Mouse (Mus musculus) kidney, embryonic 14.5 days (tissue): ENCODE measurements at regions not wholly inside any gene's neighbourhood (a gene's known extent, or its start where the extent isn't known, plus 50 kb on each side); places are given as distances from the start of the nearest gene placed in this dataset.

Source experiments
- ATAC-seq: fragments of 200-750 bp; cut with Nextera tagmentation; 2 replicates; pipeline ENCODE4 v1.8.0; 2017; ENCODE audit warnings: moderate number of reproducible peaks, mild to moderate bottlenecking, moderate TSS enrichment, moderate library complexity; ENCODE audit not compliant: low FRiP score, low TSS enrichment
- H3K27ac ChIP-seq: fragments of 300-500 bp; sonication (generic); 2 replicates; pipeline ENCODE4 v1.5.1; 2014; ENCODE audit warnings: low read depth, mild to moderate bottlenecking, low read length, moderate library complexity, mixed read lengths
- H3K27me3 ChIP-seq: fragments of 300-500 bp; sonication (generic); 2 replicates; pipeline ENCODE4 v1.6.1; 2014; ENCODE audit warnings: mild to moderate bottlenecking, low read length; ENCODE audit not compliant: control insufficient read depth, insufficient read depth
- H3K36me3 ChIP-seq: fragments of 300-500 bp; sonication (generic); 2 replicates; pipeline ENCODE4 v1.6.1; 2014; ENCODE audit warnings: low read length, mixed read lengths; ENCODE audit not compliant: control insufficient read depth, insufficient read depth
- H3K4me1 ChIP-seq: fragments of 300-500 bp; sonication (generic); 2 replicates; pipeline ENCODE4 v1.6.1; 2014; ENCODE audit warnings: low read length, mixed read lengths; ENCODE audit not compliant: control insufficient read depth, insufficient read depth
- H3K4me2 ChIP-seq: fragments of 300-500 bp; sonication (generic); replicated peaks from 2 replicates; pipeline ENCODE4 v1.6.1; 2014; ENCODE audit warnings: low read depth, mild to moderate bottlenecking, low read length
- H3K4me3 ChIP-seq: fragments of 300-500 bp; sonication (generic); 2 replicates; pipeline ENCODE4 v1.5.1; 2014; ENCODE audit warnings: mild to moderate bottlenecking, low read length
- H3K9ac ChIP-seq: fragments of 300-500 bp; sonication (generic); 2 replicates; pipeline ENCODE4 v1.6.1; 2014; ENCODE audit warnings: low read depth, mild to moderate bottlenecking, low read length, moderate library complexity
- H3K9me3 ChIP-seq: fragments of 300-500 bp; sonication (generic); 2 replicates; pipeline ENCODE4 v1.6.1; 2016; ENCODE audit warnings: low read length; ENCODE audit not compliant: control insufficient read depth
- WGBS: fragments of 180-500 bp; shearing (Covaris S2); extraction: QIAGEN DNeasy Blood & Tissue Kit; methylation state at CpG from one replicate; pipeline ENCODE4 v1.1.7; 2014; 5-methylcytosine and 5-hydroxymethylcytosine counted together

DNA sequence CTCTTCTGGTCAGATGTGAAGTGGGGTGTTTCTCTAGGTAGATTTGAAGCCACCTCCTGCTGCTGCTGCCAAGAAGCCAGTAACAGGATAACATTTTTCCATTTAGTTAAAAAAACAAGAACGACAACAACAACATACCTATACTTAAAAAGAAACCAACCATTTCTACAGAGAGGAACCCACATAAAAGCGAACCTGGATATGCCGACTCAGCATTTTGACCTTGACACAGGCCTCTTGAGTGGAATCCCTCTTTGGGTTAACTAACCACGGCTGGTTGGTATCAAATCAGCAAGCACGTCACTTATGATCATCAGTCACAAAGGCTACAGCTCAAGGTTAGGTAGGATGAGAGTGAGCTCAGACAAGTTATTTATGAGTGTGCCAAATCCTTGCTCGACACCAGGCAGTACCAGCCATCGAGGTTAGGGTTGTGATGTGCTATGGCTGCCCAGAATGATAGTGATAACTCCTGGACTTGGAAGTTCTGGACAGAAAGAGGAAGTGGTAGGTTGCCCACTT is 269.7 kb downstream of the Cbln1 start:
- WGBS, result 69% methylated on average over 7 of the region's 7 CpGs
- Histone ChIP-seq H3K36me3 (no peaks in the 10 kb centered on the region), H3K4me1 (peaks cover 30% of the 10 kb centered on the region), H3K9me3 (no peaks in the 10 kb centered on the region), H3K4me2 (no peak overlapping the region), H3K9ac (no peak overlapping the region), H3K27me3 (no peaks in the 10 kb centered on the region), H3K4me3 (no peak overlapping the region), H3K27ac (no peak overlapping the region)
- ATAC-seq, result no peak

DNA sequence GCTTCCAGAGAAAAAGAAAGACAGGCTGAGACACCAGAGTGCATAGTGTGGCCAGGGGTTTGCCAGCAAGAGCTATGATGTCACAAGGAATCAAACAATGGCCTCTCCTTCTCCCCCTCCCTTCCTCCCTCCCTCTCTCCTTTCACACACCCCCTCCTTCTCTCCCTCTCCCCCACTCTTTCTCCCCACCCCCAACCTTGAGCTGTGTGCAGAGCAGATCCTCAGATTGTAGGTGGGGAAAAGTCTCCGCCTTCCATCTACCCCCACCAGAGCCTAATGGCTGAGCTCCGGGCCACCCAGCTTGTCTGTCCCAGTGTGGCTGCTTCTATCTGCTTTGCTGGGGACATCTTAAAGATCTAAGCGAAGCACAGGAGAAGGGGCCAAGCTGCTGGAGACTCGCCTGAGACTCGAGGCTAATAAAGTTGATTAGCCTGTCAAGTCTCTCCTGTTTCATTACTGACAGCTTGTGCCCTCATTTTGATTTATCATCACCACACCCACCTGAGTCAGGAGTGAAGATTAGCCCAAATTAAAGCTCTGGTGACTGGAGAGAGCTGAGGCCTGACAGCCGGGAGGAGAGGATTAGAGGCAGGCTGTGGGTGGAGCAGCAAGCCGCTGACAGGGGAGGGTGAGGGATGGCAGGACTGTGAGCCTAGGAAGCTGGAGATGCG is 272.8 kb downstream of the Cbln1 start:
- Histone ChIP-seq H3K9me3 (no peaks in the 10 kb centered on the region), H3K4me2 (no peak overlapping the region; the same call in 1 of the 2 replicates), H3K4me1 (peaks cover 33% of the 10 kb centered on the region), H3K27ac (no peak overlapping the region), H3K36me3 (no peaks in the 10 kb centered on the region), H3K9ac (no peak overlapping the region), H3K4me3 (no peak overlapping the region), H3K27me3 (no peaks in the 10 kb centered on the region)
- WGBS, result 3% methylated on average over 8 of the region's 8 CpGs
- peak; percentile 91 for ATAC-seq

- Histone ChIP-seq H3K27me3 (no peaks in the 10 kb centered on the region), H3K27ac (no peak overlapping the region), H3K4me3 (no peak overlapping the region), H3K9ac (no peak overlapping the region), H3K4me1 (peaks cover 33% of the 10 kb centered on the region), H3K36me3 (no peaks in the 10 kb centered on the region), H3K4me2 (no peak overlapping the region), H3K9me3 (no peaks in the 10 kb centered on the region)
- no peak for ATAC-seq
- WGBS, result 25% methylated on average over 8 of the region's 8 CpGs
These were observed 274.4 kb downstream of the Cbln1 start for GRCm38 (mm10) chr8:87197867-87198536.

- H3K36me3 ChIP-seq, result no peaks in the 10 kb centered on the region
- no peak overlapping the region for H3K27ac ChIP-seq
- no peak overlapping the region for H3K4me2 ChIP-seq
- ATAC-seq, result no peak
- WGBS, result 51% methylated on average over 5 of the region's 5 CpGs
- H3K4me3 ChIP-seq, result no peak overlapping the region
- no peaks in the 10 kb centered on the region for H3K9me3 ChIP-seq
- no peak overlapping the region for H3K9ac ChIP-seq
- no peaks in the 10 kb centered on the region for H3K27me3 ChIP-seq
- H3K4me1 ChIP-seq, result peaks cover 33% of the 10 kb centered on the region
These were observed 275.4 kb downstream of the Cbln1 start for GRCm38 (mm10) chr8:87197000-87197399.

- 16% methylated on average over 5 of the region's 5 CpGs for WGBS
- Histone ChIP-seq H3K4me2 (no peak overlapping the region), H3K9ac (no peak overlapping the region), H3K4me1 (peaks cover 33% of the 10 kb centered on the region), H3K9me3 (no peaks in the 10 kb centered on the region), H3K27ac (no peak overlapping the region), H3K27me3 (no peaks in the 10 kb centered on the region), H3K4me3 (no peak overlapping the region), H3K36me3 (no peaks in the 10 kb centered on the region)
- no peak for ATAC-seq
These were observed 276.4 kb downstream of the Cbln1 start for GRCm38 (mm10) chr8:87196050-87196449.

DNA sequence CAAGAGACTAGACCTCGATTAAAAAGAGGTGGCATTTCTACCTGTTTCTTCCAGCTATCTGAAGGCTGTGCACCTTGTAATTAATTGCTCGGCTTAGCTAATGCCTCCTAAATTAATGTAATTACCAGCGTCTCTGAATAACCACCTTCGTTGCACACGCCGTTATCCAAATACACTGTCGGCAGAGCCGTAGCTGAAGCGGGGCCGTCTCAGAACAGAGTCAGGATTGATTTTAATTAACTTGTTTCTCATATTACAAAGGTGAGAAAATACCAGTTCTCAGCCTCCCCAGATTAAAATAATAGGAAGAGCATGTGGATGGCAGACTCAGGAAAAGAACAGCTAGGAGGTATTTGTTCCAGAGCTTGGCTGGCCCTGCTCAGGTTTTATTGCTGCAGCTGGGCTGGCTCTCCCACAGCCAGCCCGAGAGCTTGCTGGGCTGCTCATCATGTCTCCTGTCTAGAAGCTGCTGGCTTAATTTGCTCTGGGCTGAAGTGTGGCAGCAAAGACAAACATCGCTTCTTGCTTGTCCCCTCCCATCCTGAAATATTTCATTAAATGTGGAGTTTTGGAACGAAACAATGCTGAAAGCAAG is 282.5 kb downstream of the Cbln1 start:
- Histone ChIP-seq H3K9me3 (no peaks in the 10 kb centered on the region), H3K9ac (no peak overlapping the region), H3K27me3 (no peaks in the 10 kb centered on the region), H3K36me3 (no peaks in the 10 kb centered on the region), H3K4me1 (0 out of 2 replicates have a peak, but pooled peaks cover 2% of the 10 kb centered on the region), H3K4me2 (no peak overlapping the region), H3K4me3 (no peak overlapping the region), H3K27ac (no peak overlapping the region; the same call in 1 of the 2 replicates)
- ATAC-seq, result peak; percentile 89
- WGBS, result 28% methylated on average over 13 of the region's 13 CpGs

GRCm38 (mm10) chr8:87182888-87183287 is 289.5 kb downstream of the Cbln1 start:
- WGBS, result 39% methylated on average over 4 of the region's 4 CpGs
- Histone ChIP-seq H3K9ac (no peak overlapping the region), H3K4me1 (no peaks in the 10 kb centered on the region), H3K27me3 (no peaks in the 10 kb centered on the region), H3K4me2 (no peak overlapping the region), H3K9me3 (no peaks in the 10 kb centered on the region), H3K36me3 (no peaks in the 10 kb centered on the region), H3K27ac (no peak overlapping the region), H3K4me3 (no peak overlapping the region)
- ATAC-seq, result no peak

DNA sequence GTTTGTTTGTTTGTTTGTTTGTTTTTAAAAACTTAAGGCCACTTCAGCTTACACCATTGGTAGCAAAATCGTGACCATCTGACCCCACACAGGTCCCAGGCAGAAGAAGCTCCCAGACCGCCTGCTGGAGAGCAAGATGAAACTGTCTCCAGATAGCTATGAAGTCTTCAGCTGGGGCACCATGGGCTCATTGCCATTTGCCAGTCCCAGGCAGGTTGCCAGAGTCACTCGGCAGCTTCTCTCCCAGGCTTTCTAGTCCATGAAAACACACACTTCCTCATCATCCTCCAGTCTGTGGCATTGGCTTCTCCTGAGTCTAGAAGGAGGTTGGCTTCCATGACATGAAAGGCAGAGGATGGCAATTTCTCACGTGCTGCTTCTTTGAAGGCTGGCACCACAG is 293.5 kb upstream of the N4bp1 start:
- Histone ChIP-seq H3K9ac (no peak overlapping the region), H3K27ac (no peak overlapping the region), H3K4me2 (no peak overlapping the region), H3K4me1 (no peaks in the 10 kb centered on the region), H3K36me3 (no peaks in the 10 kb centered on the region), H3K9me3 (no peaks in the 10 kb centered on the region), H3K4me3 (no peak overlapping the region), H3K27me3 (no peaks in the 10 kb centered on the region)
- 81% methylated on average over 4 of the region's 4 CpGs for WGBS
- ATAC-seq, result no peak

DNA sequence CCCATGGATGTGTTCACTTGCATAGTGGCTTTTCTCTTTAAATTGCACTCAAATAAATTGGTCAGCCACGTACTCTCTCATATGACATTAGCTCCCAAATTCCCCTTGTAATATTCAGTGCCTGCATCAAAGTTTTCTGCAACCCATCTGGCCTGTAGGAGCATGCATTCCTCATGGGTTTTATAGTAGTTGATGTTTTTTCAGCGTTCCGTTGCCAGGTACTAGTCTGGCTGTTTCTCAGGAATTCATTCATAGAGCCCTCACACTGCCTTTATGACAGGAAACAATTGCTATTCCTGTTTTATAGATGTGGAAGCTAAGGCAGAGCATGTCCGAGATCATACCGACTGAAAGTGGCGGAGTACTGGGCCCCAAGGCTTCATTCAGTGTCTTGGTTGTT is 292.6 kb upstream of the N4bp1 start:
- H3K27me3 ChIP-seq, result no peaks in the 10 kb centered on the region
- no peak overlapping the region for H3K4me3 ChIP-seq
- H3K9me3 ChIP-seq, result no peaks in the 10 kb centered on the region
- H3K36me3 ChIP-seq, result no peaks in the 10 kb centered on the region
- no peaks in the 10 kb centered on the region for H3K4me1 ChIP-seq
- H3K27ac ChIP-seq, result no peak overlapping the region
- H3K9ac ChIP-seq, result no peak overlapping the region
- H3K4me2 ChIP-seq, result no peak overlapping the region
- ATAC-seq, result no peak
- WGBS, result 83% methylated on average over 6 of the region's 6 CpGs
